Mouse (Mus musculus) liver, adult 2 months (tissue): ENCODE data around the gene Pcsk4. TPM values are rescaled to one million over a fixed set of nuclear protein-coding genes. Genes with fewer than 3 reads are reported as not detected.

Experiments used
- DNase-seq: peaks from one replicate; pipeline ENCODE4 v3.0.0-alpha.2; 2011; ENCODE audit warnings: low read depth, low spot score; ENCODE audit errors: extremely low read depth
- H3K27ac ChIP-seq: fragments of 200-500 bp; replicated peaks from 2 replicates; pipeline ENCODE4 v1.5.1; 2012; ENCODE audit warnings: low read depth, mild to moderate bottlenecking, control low read depth, inconsistent platforms, low read length; ENCODE audit not compliant: insufficient read depth
- H3K27me3 ChIP-seq: fragments of 200-500 bp; 2 replicates; pipeline ENCODE4 v1.6.1; 2012; ENCODE audit warnings: mild to moderate bottlenecking, moderate library complexity, low read length, inconsistent platforms; ENCODE audit not compliant: control insufficient read depth, insufficient read depth
- H3K36me3 ChIP-seq: fragments of 200-500 bp; 2 replicates; pipeline ENCODE4 v1.6.1; 2012; ENCODE audit warnings: low read length, inconsistent platforms; ENCODE audit not compliant: control insufficient read depth, insufficient read depth
- H3K4me1 ChIP-seq: fragments of 200-500 bp; 2 replicates; pipeline ENCODE4 v1.6.1; 2011; ENCODE audit warnings: low read length; ENCODE audit not compliant: control insufficient read depth, insufficient read depth
- H3K4me3 ChIP-seq: fragments of 200-500 bp; 2 replicates; pipeline ENCODE4 v1.5.1; 2011; ENCODE audit warnings: low read depth, mild to moderate bottlenecking, control low read depth, low read length, moderate library complexity; ENCODE audit not compliant: insufficient read depth
- H3K79me2 ChIP-seq: fragments of 200-500 bp; 2 replicates; pipeline ENCODE4 v1.6.1; 2012; ENCODE audit warnings: inconsistent platforms, mild to moderate bottlenecking, low read length, moderate library complexity; ENCODE audit not compliant: control insufficient read depth, insufficient read depth
- H3K9ac ChIP-seq: fragments of 200-500 bp; 2 replicates; pipeline ENCODE4 v1.6.1; 2012; ENCODE audit warnings: low read depth, mild to moderate bottlenecking, control low read depth, inconsistent platforms, low read length
- CTCF ChIP-seq: fragments of 200-500 bp; IDR thresholded peaks from 2 replicates; pipeline ENCODE4 v1.5.1; 2011; ENCODE audit warnings: low read depth, low read length, control low read depth
- POLR2A ChIP-seq: fragments of 200-500 bp; IDR thresholded peaks from 2 replicates; pipeline ENCODE4 v1.6.1; 2011; ENCODE audit warnings: low read length, control low read depth; ENCODE audit not compliant: insufficient read depth; ENCODE audit errors: extremely low read depth
- WGBS: fragments of 180-500 bp; shearing (Covaris S2); methylation state at CpG from one replicate; pipeline ENCODE4 v1.1.7; 2018; 5-methylcytosine and 5-hydroxymethylcytosine counted together
- polyA plus RNA-seq: library from polyadenylated mRNA; depleted of rRNA; stranded (reverse); fragments of >200 nt; gene quantifications from 2 replicates; pipeline ENCODE4 v1.2.3, GENCODE M21; 2012
- total RNA-seq: library from RNA; depleted of rRNA; stranded (reverse); fragments of >200 nt; gene quantifications from 2 replicates; pipeline ENCODE4 v1.2.3, GENCODE M21; 2014

The Pcsk4 gene
- total and polyA plus RNA-seq, 2 experiments = 12.5 to 21.8 TPM

DNA sequence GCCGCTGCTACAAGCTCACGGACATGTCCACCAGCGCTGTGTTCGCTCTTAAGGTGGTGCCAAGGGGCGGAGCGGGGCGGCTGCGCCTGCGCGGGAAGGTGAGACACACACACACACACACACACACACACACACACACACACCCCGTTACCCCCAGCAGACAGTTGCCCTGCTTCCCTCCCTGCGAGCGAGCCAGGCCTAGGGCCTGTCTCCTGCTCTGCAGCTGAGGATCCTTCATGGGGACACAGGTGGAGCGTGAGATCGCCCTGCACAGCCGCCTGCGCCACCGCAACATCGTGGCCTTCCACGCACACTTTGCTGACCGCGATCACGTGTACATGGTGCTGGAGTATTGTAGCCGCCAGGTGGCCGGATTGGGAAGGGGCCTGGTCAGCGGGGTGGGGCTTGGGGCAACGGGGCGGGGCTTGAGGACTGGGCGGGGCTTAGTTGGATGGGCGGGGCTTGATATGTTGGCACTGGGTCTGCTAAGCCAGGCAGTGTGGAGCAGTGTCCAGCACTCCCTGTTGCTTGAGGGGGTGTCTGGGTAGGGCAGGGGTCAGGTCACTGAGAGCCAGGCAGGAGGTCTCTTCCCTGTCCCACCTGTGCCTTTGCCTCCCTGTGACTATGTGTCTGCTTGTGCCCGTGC, 28.8 kb upstream of the Pcsk4 start:
- peak; percentile 57 for DNase-seq
- H3K79me2 ChIP-seq = no peaks in the 10 kb centered on the region
- peak overlapping the region; percentile 54; the same call in 1 of the 2 replicates for H3K4me3 ChIP-seq
- WGBS = 7% methylated on average over 31 of the region's 31 CpGs
- H3K9ac ChIP-seq = peak overlapping the region; percentile 59
- no peak overlapping the region for H3K27ac ChIP-seq
- TF ChIP-seq POLR2A (0 out of 2 replicates have a peak, but pooled peaks have one; percentile 30), CTCF (peak; percentile 42; the same call in 1 of the 2 replicates)
- peaks cover 10% of the 10 kb centered on the region for H3K27me3 ChIP-seq
- H3K4me1 ChIP-seq = no peaks in the 10 kb centered on the region
- no peaks in the 10 kb centered on the region for H3K36me3 ChIP-seq

DNA sequence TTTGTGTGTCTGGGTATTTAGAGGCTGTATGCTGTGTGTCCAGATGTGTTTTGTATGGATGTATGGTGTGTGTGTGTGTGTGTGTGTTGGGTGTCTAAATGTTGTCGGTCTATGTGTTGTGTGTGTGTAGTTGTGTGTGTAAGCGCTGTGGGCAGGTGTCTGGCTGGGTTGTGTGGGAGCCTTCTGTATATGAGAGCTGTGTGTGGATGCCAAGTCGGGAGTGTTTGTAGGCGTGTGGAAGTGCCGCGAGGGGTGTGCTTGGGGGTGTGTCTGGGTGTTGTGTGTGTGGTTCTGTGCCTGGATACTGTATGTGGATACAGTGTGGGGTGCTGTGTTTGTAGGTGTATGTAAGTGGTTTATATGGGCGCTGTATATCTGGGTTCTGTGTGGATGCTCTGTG, 28.0 kb upstream of the Pcsk4 start:
- no peak overlapping the region for H3K4me3 ChIP-seq
- TF ChIP-seq POLR2A = no peak
- no peak for TF ChIP-seq CTCF
- no peak for DNase-seq
- WGBS = 34% methylated on average over 7 of the region's 7 CpGs
- H3K27ac ChIP-seq = no peak overlapping the region
- H3K79me2 ChIP-seq = no peaks in the 10 kb centered on the region
- peak overlapping the region; percentile 59; the same call in 1 of the 2 replicates for H3K9ac ChIP-seq
- H3K36me3 ChIP-seq = no peaks in the 10 kb centered on the region
- peaks cover 1% of the 10 kb centered on the region; the same call in 1 of the 2 replicates for H3K4me1 ChIP-seq
- H3K27me3 ChIP-seq = peaks cover 10% of the 10 kb centered on the region

DNA sequence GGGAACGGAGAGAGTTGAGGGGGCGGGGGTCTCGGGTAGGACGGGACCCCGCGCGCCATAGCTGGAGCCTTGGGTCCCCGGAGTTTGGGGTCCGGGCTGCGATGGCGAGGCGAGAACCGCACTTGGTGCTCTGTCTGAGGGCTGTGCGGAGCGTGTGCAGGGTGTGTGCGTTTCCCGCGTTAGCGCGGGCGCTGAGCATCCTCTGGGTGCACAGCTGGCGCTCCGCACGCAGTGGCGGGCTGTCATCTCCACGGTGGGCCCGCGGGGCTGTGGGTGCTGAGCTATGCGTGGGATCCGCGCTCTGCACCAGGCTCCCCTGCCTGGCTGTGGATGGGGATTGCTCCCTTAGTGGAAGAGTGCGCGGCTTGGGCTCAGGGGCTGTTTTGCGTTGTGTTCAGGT, 27.4 kb upstream of the Pcsk4 start:
- no peak for DNase-seq
- no peak for TF ChIP-seq CTCF
- no peak for TF ChIP-seq POLR2A
- Histone ChIP-seq H3K27ac (no peak overlapping the region), H3K36me3 (no peaks in the 10 kb centered on the region), H3K4me3 (no peak overlapping the region), H3K9ac (no peak overlapping the region), H3K27me3 (peaks cover 10% of the 10 kb centered on the region), H3K4me1 (peaks cover 4% of the 10 kb centered on the region; the same call in 1 of the 2 replicates), H3K79me2 (no peaks in the 10 kb centered on the region)
- 5% methylated on average over 34 of the region's 34 CpGs for WGBS

DNA sequence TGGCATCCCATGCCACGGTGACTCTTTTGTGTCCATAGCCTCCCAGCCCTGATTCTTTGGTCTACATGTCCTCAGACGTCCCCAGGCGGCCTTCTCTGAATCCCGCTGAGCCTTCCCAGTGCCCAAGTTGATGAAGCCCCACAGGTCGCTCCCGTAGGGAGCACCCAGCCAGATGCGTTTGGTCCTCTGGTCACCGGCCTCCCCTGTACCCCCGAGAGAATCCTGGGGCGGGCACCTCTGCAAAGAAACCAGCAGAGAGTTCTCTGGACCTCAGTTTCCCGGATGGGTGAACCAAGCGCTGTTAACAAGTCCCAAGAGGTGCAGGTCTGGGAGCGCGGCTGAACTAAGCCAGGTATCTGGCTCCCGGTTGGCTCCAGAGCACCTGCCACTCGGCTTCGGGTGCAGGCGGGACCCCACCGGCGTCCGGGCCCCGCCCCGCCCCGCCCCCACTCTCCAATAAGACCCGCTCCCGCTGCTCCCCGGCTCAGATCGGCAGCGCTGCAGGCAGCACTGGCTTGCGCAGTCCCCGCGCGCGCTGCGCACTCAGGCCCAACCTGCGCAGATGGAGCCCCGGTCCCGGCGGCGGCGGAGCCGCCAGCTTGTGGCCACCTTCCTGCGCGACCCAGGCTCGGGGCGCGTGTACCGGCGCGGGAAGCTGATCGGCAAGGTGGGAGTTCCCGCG, 26.8 kb upstream of the Pcsk4 start, which contains the start of gene Plk5:
Plk5 (plus strand) TSS at position 459 of the 682 bp plus-strand sequence.
- Histone ChIP-seq H3K27ac (no peak within 1 kb of the TSS), H3K4me3 (no peak within 1 kb of the TSS), H3K9ac (no peak within 1 kb of the TSS), H3K36me3 (no peaks in the 10 kb centered on the region), H3K79me2 (no peaks in the 10 kb centered on the region), H3K4me1 (peaks cover 7% of the 10 kb centered on the region; the same call in 1 of the 2 replicates), H3K27me3 (peaks cover 10% of the 10 kb centered on the region)
- DNase-seq = no peak
- 3% methylated on average over 53 of the region's 53 CpGs for WGBS
- TF ChIP-seq CTCF = no peak
- TF ChIP-seq POLR2A = no peak

DNA sequence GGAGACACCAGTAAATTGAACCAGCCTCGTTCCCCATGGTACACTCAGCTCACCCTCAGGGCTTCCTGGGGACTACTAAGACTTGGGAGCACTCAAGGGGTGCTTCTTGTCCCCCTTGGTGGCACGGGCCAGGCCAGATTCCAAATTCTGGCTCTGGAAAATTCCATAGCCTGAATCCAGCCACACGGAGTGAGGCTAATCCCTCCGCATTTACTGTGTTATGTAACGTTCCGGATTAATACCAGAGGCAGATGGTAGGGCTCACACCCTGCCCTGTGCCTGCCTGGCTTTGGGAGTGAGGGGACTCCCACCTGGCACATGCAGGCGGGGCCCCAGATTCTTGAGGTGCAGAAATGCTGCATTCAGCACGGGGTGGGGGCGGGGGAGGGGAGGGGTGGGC, 26.1 kb upstream of the Pcsk4 start:
- Histone ChIP-seq H3K27ac (no peak overlapping the region), H3K4me1 (peaks cover 11% of the 10 kb centered on the region), H3K9ac (no peak overlapping the region), H3K79me2 (no peaks in the 10 kb centered on the region), H3K36me3 (no peaks in the 10 kb centered on the region), H3K4me3 (no peak overlapping the region), H3K27me3 (peaks cover 10% of the 10 kb centered on the region)
- DNase-seq = no peak
- WGBS = 41% methylated on average over 9 of the region's 9 CpGs
- no peak for TF ChIP-seq POLR2A
- TF ChIP-seq CTCF = no peak
